29 mouse cellular contexts compared by ENCODE assay signal in the genomic region with DNA sequence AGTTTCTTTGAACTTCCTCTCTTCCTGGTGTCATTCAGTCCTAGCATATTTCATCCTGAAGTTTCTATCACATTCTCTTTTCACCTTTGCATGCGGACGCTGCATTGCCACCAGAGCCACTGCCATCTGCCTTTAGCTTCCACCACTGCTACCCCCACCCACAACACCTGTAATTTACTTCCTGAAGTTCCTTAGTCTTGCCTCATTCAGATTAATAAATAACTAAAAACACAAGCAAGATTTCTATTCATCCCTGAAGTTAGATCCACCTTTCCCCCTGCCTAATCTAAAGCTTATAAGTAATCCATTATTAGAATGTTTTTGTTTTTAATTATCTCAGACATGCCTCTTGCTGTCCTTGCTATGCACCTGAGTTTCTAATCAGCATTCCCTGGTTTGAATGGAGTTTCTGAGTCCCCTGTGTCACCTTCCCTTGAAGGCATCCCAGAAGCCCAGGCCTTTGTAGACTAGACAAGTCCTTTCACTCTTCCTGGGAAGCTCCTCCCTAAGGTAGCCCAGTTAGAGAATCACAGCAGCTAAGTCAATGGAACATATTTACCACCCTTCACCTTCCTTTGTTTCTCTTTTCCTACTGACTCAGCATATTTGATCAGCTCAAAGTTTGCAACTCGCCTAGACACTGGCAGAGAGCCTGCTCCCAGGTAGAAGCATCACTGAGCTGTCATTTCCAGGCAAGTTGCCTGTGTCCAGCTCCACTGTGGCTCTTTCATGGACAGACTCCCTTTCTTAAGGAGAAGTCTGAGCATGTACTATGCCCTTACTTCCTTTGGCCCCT.
DNase-seq lines count a peak whose midpoint lies in the region; ATAC-seq and TF ChIP-seq lines count a peak whose summit lies in the region.
"Had no signal": no experiment of that assay in that cellular context is flagged by ENCODE, and none has a peak within 500 bp of the region (broad histone marks: within the 10 kb centered on the region; RNA-seq: fewer than 3 reads in every experiment).

No protein-coding gene starts in this region.

- H3K27ac ChIP-seq in kidney, embryonic 16.5 days (ENCODE audit: low read length), result peak overlapping the region; percentile 41; the same call in 1 of the 2 replicates
- H3K27ac ChIP-seq in ES-E14 (ENCODE audit: insufficient read depth, low read depth, low read length, poor library complexity, severe bottlenecking), result no peak overlapping the region
- H3K27ac ChIP-seq: embryonic facial prominence, embryonic 12.5 days; embryonic facial prominence, embryonic 15.5 days; heart, adult 2 months; heart, embryonic 10.5 days; heart, embryonic 13.5 days; hindbrain, embryonic 14.5 days; hindbrain, postnatal 0 days had no signal

- WGBS in kidney, embryonic 16.5 days, result 77% methylated on average over 3 of the region's 3 CpGs

- no peak overlapping the region for H3K4me2 ChIP-seq in kidney, embryonic 16.5 days (replicated peaks; ENCODE audit: low read depth, low read length)
- H3K4me2 ChIP-seq: embryonic facial prominence, embryonic 12.5 days; embryonic facial prominence, embryonic 15.5 days; heart, embryonic 13.5 days; hindbrain, embryonic 14.5 days had no signal

- H3K27me3 ChIP-seq in kidney, embryonic 16.5 days (ENCODE audit: insufficient read depth, low read length), result no peaks in the 10 kb centered on the region
- H3K27me3 ChIP-seq: embryonic facial prominence, embryonic 12.5 days; embryonic facial prominence, embryonic 15.5 days; heart, embryonic 13.5 days; Patski had no signal

- no peaks in the 10 kb centered on the region for H3K4me1 ChIP-seq in kidney, embryonic 16.5 days (ENCODE audit: insufficient read depth, low read length)
- no peaks in the 10 kb centered on the region for H3K4me1 ChIP-seq in ES-E14 (ENCODE audit: control insufficient read depth in 2 of 2, insufficient read depth in 2 of 2, low read length in 2 of 2, poor library complexity in 1 of 2)
- H3K4me1 ChIP-seq: embryonic facial prominence, embryonic 12.5 days; embryonic facial prominence, embryonic 15.5 days; heart, embryonic 10.5 days; heart, embryonic 13.5 days had no signal

- in situ Hi-C loops in ES-E14 (cut with MboI; ENCODE audit: low sequenced_read_pairs in 2 of 2, unreplicated experiment in 2 of 2), result no loop called here

- no peak for DNase-seq in frontal cortex, postnatal 10 days (ENCODE audit: low spot score in 2 of 2)
- no peak for DNase-seq in kidney, adult 9 months
- no peak for DNase-seq in ES-E14 (ENCODE audit: low read depth, low spot score)
- no peak for DNase-seq in spleen, adult 12 weeks (ENCODE audit: low spot score)
- DNase-seq: adrenal gland, postnatal 10 days; adrenal gland, postnatal 36 days; B cell, adult 2 months; cerebellum, adult 11 months; cerebellum, adult 2 months; cerebellum, adult 9-11 months; cerebellum, postnatal 25 days; forebrain, postnatal 0 days; gastrocnemius, postnatal 10 days; gastrocnemius, postnatal 36 days; heart, adult 2 months; heart, postnatal 14 days; heart, postnatal 4 days had no signal

- H3K9ac ChIP-seq in kidney, embryonic 16.5 days (replicated peaks; ENCODE audit: low read length), result no peak overlapping the region
- H3K9ac ChIP-seq in ES-E14 (ENCODE audit: insufficient read depth, low read depth, low read length, poor library complexity, severe bottlenecking), result no peak overlapping the region
- H3K9ac ChIP-seq: embryonic facial prominence, embryonic 12.5 days; embryonic facial prominence, embryonic 15.5 days; forebrain, postnatal 0 days; heart, embryonic 13.5 days; hindbrain, embryonic 14.5 days had no signal

- H3K4me3 ChIP-seq in kidney, embryonic 16.5 days (ENCODE audit: low read length), result no peak overlapping the region
- H3K4me3 ChIP-seq in ES-E14 (ENCODE audit: insufficient read depth in 1 of 2, low read depth in 1 of 2, low read length in 2 of 2, poor library complexity in 1 of 2, severe bottlenecking in 1 of 2), result no peak overlapping the region
- H3K4me3 ChIP-seq: embryonic facial prominence, embryonic 12.5 days; embryonic facial prominence, embryonic 15.5 days; heart, adult 2 months; heart, embryonic 10.5 days; heart, embryonic 13.5 days had no signal

- ATAC-seq in frontal cortex, adult (ENCODE audit: low TSS enrichment), result 0 out of 2 replicates have a peak, but pooled peaks have one; percentile 20
- peak; percentile 82 for ATAC-seq in kidney, embryonic 16.5 days (ENCODE audit: low FRiP score, low TSS enrichment)
- ATAC-seq: forebrain, embryonic 14.5 days; forebrain, postnatal 0 days; hindbrain, postnatal 0 days; inflammation-experienced regulatory T-cells, adult 6 months; Patski had no signal

- no peaks in the 10 kb centered on the region for H3K36me3 ChIP-seq in kidney, embryonic 16.5 days (ENCODE audit: insufficient read depth, low read length)
- H3K36me3 ChIP-seq in ES-E14 (ENCODE audit: control insufficient read depth, insufficient read depth, low read length, poor library complexity, severe bottlenecking), result no peaks in the 10 kb centered on the region
- H3K36me3 ChIP-seq: embryonic facial prominence, embryonic 12.5 days; embryonic facial prominence, embryonic 15.5 days; G1E; heart, embryonic 10.5 days; heart, embryonic 13.5 days had no signal

- no peaks in the 10 kb centered on the region for H3K9me3 ChIP-seq in kidney, embryonic 16.5 days (ENCODE audit: low read length)
- H3K9me3 ChIP-seq in ES-E14 (ENCODE audit: control insufficient read depth, insufficient read depth, low read depth, low read length), result no peaks in the 10 kb centered on the region
- H3K9me3 ChIP-seq: embryonic facial prominence, embryonic 12.5 days; embryonic facial prominence, embryonic 15.5 days; G1E; heart, embryonic 10.5 days; heart, embryonic 13.5 days had no signal

TF ChIP-seq in ES-E14, 5 proteins besides CTCF, POLR2A, EP300 and RAD21:
- TF ChIP-seq MAFK (IDR thresholded peaks at IDR 0.05; ENCODE audit: insufficient read depth, low read depth, low read length) (peak; percentile 57; the same call in 1 of the 2 replicates), ZNF384 (IDR thresholded peaks at IDR 0.05; ENCODE audit: low read depth, low read length) (no peak), CHD2 (IDR thresholded peaks at IDR 0.05; ENCODE audit: low read depth, low read length) (no peak)
TF ChIP-seq in ES-E14: peak in this region for 1.
